Mouse (Mus musculus) heart, embryonic 13.5 days (tissue): Measurements from ENCODE around the gene Insig2. TPM values are rescaled to one million over a fixed set of nuclear protein-coding genes. Genes with fewer than 3 reads are reported as not detected.

ENCODE experiments used
- ATAC-seq: fragments of 200-750 bp; cut with Nextera tagmentation; 2 replicates; pipeline ENCODE4 v1.8.0; 2017; ENCODE audit warnings: moderate TSS enrichment; ENCODE audit not compliant: insufficient number of reproducible peaks, low FRiP score, low TSS enrichment; ENCODE audit errors: extremely low read depth
- H3K27ac ChIP-seq: fragments of 300-500 bp; sonication (generic); replicated peaks from 2 replicates; pipeline ENCODE4 v1.5.1; 2015; ENCODE audit warnings: moderate library complexity, mild to moderate bottlenecking, inconsistent platforms
- H3K27me3 ChIP-seq: fragments of 300-500 bp; sonication (generic); replicated peaks from 2 replicates; pipeline ENCODE4 v1.6.1; 2015; ENCODE audit warnings: mild to moderate bottlenecking, inconsistent platforms
- H3K36me3 ChIP-seq: fragments of 300-500 bp; sonication (generic); 2 replicates; pipeline ENCODE4 v1.6.1; 2015; ENCODE audit warnings: mild to moderate bottlenecking, inconsistent platforms
- H3K4me1 ChIP-seq: fragments of 300-500 bp; sonication (generic); 2 replicates; pipeline ENCODE4 v1.6.1; 2015; ENCODE audit warnings: inconsistent platforms
- H3K4me2 ChIP-seq: fragments of 300-500 bp; sonication (generic); 2 replicates; pipeline ENCODE4 v1.6.1; 2015; ENCODE audit warnings: inconsistent platforms, mild to moderate bottlenecking, moderate library complexity
- H3K4me3 ChIP-seq: fragments of 300-500 bp; sonication (generic); 2 replicates; pipeline ENCODE4 v1.5.1; 2015; ENCODE audit warnings: moderate library complexity, mild to moderate bottlenecking, inconsistent platforms
- H3K9ac ChIP-seq: fragments of 300-500 bp; sonication (generic); 2 replicates; pipeline ENCODE4 v1.6.1; 2015; ENCODE audit warnings: inconsistent platforms, mild to moderate bottlenecking, moderate library complexity
- H3K9me3 ChIP-seq: fragments of 300-500 bp; sonication (generic); 2 replicates; pipeline ENCODE4 v1.6.1; 2016; ENCODE audit warnings: inconsistent platforms
- WGBS: fragments of 180-500 bp; shearing (Covaris S2); methylation state at CpG from one replicate; pipeline ENCODE4 v1.1.7; 2015; ENCODE audit warnings: mixed read lengths; 5-methylcytosine and 5-hydroxymethylcytosine counted together
- polyA plus RNA-seq: library from polyadenylated mRNA; unstranded; fragments of >200 nt; fragmentation: Nextera tagmentation; extraction: Ambion mirVana; gene quantifications from 2 replicates; pipeline ENCODE4 v1.2.1, GENCODE M21; 2015

The Insig2 gene
- polyA plus RNA-seq, 1 experiment from 2014 or later: 37.6 TPM

- H3K36me3 ChIP-seq: no peaks in the 10 kb centered on the region
- no peaks in the 10 kb centered on the region for H3K27me3 ChIP-seq
- H3K9me3 ChIP-seq: no peaks in the 10 kb centered on the region
- H3K4me3 ChIP-seq: no peak overlapping the region
- no peak overlapping the region for H3K9ac ChIP-seq
- 64% methylated on average over 3 of the region's 3 CpGs for WGBS
- no peak overlapping the region for H3K4me2 ChIP-seq
- no peak for ATAC-seq
- H3K4me1 ChIP-seq: no peaks in the 10 kb centered on the region
- H3K27ac ChIP-seq: no peak overlapping the region
Observed at GRCm38 (mm10) chr1:121351037-121351436, 18.6 kb upstream of the Insig2 start.

GRCm38 (mm10) chr1:121350616-121351015 lies 18.2 kb upstream of the Insig2 start:
- H3K4me3 ChIP-seq: no peak overlapping the region
- no peak overlapping the region for H3K27ac ChIP-seq
- no peak overlapping the region for H3K4me2 ChIP-seq
- no peaks in the 10 kb centered on the region for H3K4me1 ChIP-seq
- H3K9ac ChIP-seq: no peak overlapping the region
- no peaks in the 10 kb centered on the region for H3K27me3 ChIP-seq
- no peaks in the 10 kb centered on the region for H3K36me3 ChIP-seq
- whole genome bisulfite sequencing: 77% methylated on average over 13 of the region's 13 CpGs
- no peak for ATAC-seq
- no peaks in the 10 kb centered on the region for H3K9me3 ChIP-seq

GRCm38 (mm10) chr1:121348875-121349847 lies 16.8 kb upstream of the Insig2 start:
- no peaks in the 10 kb centered on the region for H3K9me3 ChIP-seq
- no peak overlapping the region for H3K4me2 ChIP-seq
- no peak overlapping the region for H3K9ac ChIP-seq

GRCm38 (mm10) chr1:121343966-121344365 lies 11.6 kb upstream of the Insig2 start:
- no peaks in the 10 kb centered on the region for H3K4me1 ChIP-seq
- H3K27me3 ChIP-seq: no peaks in the 10 kb centered on the region
- no peak overlapping the region for H3K27ac ChIP-seq
- H3K9me3 ChIP-seq: no peaks in the 10 kb centered on the region
- no peak overlapping the region for H3K9ac ChIP-seq
- H3K4me2 ChIP-seq: no peak overlapping the region
- no peak for ATAC-seq
- WGBS: 61% methylated on average over 5 of the region's 5 CpGs
- H3K36me3 ChIP-seq: no peaks in the 10 kb centered on the region
- H3K4me3 ChIP-seq: no peak overlapping the region

More at GRCm38 (mm10) chr1:121348875-121349847, 16.8 kb upstream of the Insig2 start:
- Histone ChIP-seq H3K27ac (no peak overlapping the region), H3K4me1 (no peaks in the 10 kb centered on the region), H3K36me3 (no peaks in the 10 kb centered on the region), H3K4me3 (no peak overlapping the region), H3K27me3 (no peaks in the 10 kb centered on the region)
- 67% methylated on average over 4 of the region's 4 CpGs for whole genome bisulfite sequencing
- no peak for ATAC-seq

- Histone ChIP-seq H3K9ac (no peak overlapping the region), H3K9me3 (no peaks in the 10 kb centered on the region), H3K4me1 (no peaks in the 10 kb centered on the region), H3K27ac (no peak overlapping the region), H3K4me2 (no peak overlapping the region), H3K27me3 (no peaks in the 10 kb centered on the region), H3K36me3 (peaks cover 11% of the 10 kb centered on the region), H3K4me3 (no peak overlapping the region)
- WGBS: 69% methylated on average over 4 of the region's 4 CpGs
- no peak for ATAC-seq
Observed at GRCm38 (mm10) chr1:121335789-121336188, 3.4 kb upstream of the Insig2 start.

- Histone ChIP-seq H3K4me2 (no peak overlapping the region), H3K4me3 (no peak overlapping the region), H3K27me3 (no peaks in the 10 kb centered on the region), H3K9ac (no peak overlapping the region), H3K27ac (no peak overlapping the region), H3K9me3 (no peaks in the 10 kb centered on the region), H3K36me3 (peaks cover 11% of the 10 kb centered on the region), H3K4me1 (peaks cover 5% of the 10 kb centered on the region)
- ATAC-seq: no peak
- 89% methylated on average over 4 of the region's 4 CpGs for WGBS
Observed at GRCm38 (mm10) chr1:121333986-121334703, 1.8 kb upstream of the Insig2 start.

GRCm38 (mm10) chr1:121330621-121331020 lies 1.8 kb downstream of the Insig2 start:
- Histone ChIP-seq H3K9ac (no peak overlapping the region), H3K4me1 (peaks cover 26% of the 10 kb centered on the region), H3K36me3 (peaks cover 11% of the 10 kb centered on the region), H3K4me2 (no peak overlapping the region), H3K4me3 (no peak overlapping the region), H3K9me3 (no peaks in the 10 kb centered on the region), H3K27me3 (no peaks in the 10 kb centered on the region), H3K27ac (no peak overlapping the region)
- no peak for ATAC-seq
- WGBS: 87% methylated on average over 2 of the region's 2 CpGs

GRCm38 (mm10) chr1:121329391-121329790 lies 3.0 kb downstream of the Insig2 start:
- Histone ChIP-seq H3K27ac (peak overlapping the region; percentile 39; the same call in 1 of the 2 replicates), H3K9ac (no peak overlapping the region), H3K27me3 (no peaks in the 10 kb centered on the region), H3K9me3 (no peaks in the 10 kb centered on the region), H3K4me2 (0 out of 2 replicates have a peak overlapping the region, but pooled peaks have one; percentile 1), H3K36me3 (peaks cover 7% of the 10 kb centered on the region), H3K4me3 (no peak overlapping the region), H3K4me1 (peaks cover 26% of the 10 kb centered on the region)
- ATAC-seq: no peak
- WGBS: 49% methylated on average over 2 of the region's 2 CpGs

- Histone ChIP-seq H3K36me3 (0 out of 2 replicates have a peak, but pooled peaks cover 5% of the 10 kb centered on the region), H3K4me1 (peaks cover 32% of the 10 kb centered on the region), H3K9ac (peak overlapping the region; percentile 90), H3K27ac (peak overlapping the region; percentile 93), H3K4me2 (peak overlapping the region; percentile 92), H3K27me3 (no peaks in the 10 kb centered on the region), H3K4me3 (peak overlapping the region; percentile 75), H3K9me3 (no peaks in the 10 kb centered on the region)
- 6% methylated on average over 7 of the region's 7 CpGs for WGBS
- ATAC-seq: peak; percentile 8; the same call in 1 of the 2 replicates
Observed at GRCm38 (mm10) chr1:121328193-121328555, 4.2 kb downstream of the Insig2 start.

GRCm38 (mm10) chr1:121327344-121328192 lies 4.8 kb downstream of the Insig2 start:
- H3K36me3 ChIP-seq: 0 out of 2 replicates have a peak, but pooled peaks cover 5% of the 10 kb centered on the region
- peak; percentile 92 for ATAC-seq
- under 1% methylated on average over 55 of the region's 55 CpGs for WGBS
- H3K27ac ChIP-seq: peak overlapping the region; percentile 93
- peak overlapping the region; percentile 75 for H3K4me3 ChIP-seq
- peak overlapping the region; percentile 90 for H3K9ac ChIP-seq
- H3K27me3 ChIP-seq: no peaks in the 10 kb centered on the region
- H3K4me1 ChIP-seq: peaks cover 34% of the 10 kb centered on the region
- peak overlapping the region; percentile 92 for H3K4me2 ChIP-seq
- H3K9me3 ChIP-seq: no peaks in the 10 kb centered on the region
